Mouse (Mus musculus) liver, embryonic 13.5 days (tissue): ENCODE data around the gene Fam135a. TPM values are rescaled to one million over a fixed set of nuclear protein-coding genes. Genes with fewer than 3 reads are reported as not detected.

Experiments
- ATAC-seq: fragments of 200-750 bp; cut with Nextera tagmentation; 2 replicates; pipeline ENCODE4 v1.8.0; 2017; ENCODE audit warnings: low read depth, mild to moderate bottlenecking, moderate number of reproducible peaks, moderate library complexity
- DNase-seq: peaks from one replicate; pipeline ENCODE4 v3.0.0; 2022
- H3K27ac ChIP-seq: fragments of 300-500 bp; sonication (generic); 2 replicates; pipeline ENCODE4 v1.5.1; 2015; ENCODE audit warnings: moderate library complexity, mild to moderate bottlenecking, inconsistent platforms
- H3K27me3 ChIP-seq: fragments of 300-500 bp; sonication (generic); 2 replicates; pipeline ENCODE4 v1.6.1; 2015; ENCODE audit warnings: mild to moderate bottlenecking, inconsistent platforms
- H3K36me3 ChIP-seq: fragments of 300-500 bp; sonication (generic); 2 replicates; pipeline ENCODE4 v1.6.1; 2015; ENCODE audit warnings: mild to moderate bottlenecking, inconsistent platforms
- H3K4me1 ChIP-seq: fragments of 300-500 bp; sonication (generic); replicated peaks from 2 replicates; pipeline ENCODE4 v1.6.1; 2015; ENCODE audit warnings: inconsistent platforms
- H3K4me2 ChIP-seq: fragments of 300-500 bp; sonication (generic); 2 replicates; pipeline ENCODE4 v1.6.1; 2015; ENCODE audit warnings: inconsistent platforms, mild to moderate bottlenecking, moderate library complexity
- H3K4me3 ChIP-seq: fragments of 300-500 bp; sonication (generic); replicated peaks from 2 replicates; pipeline ENCODE4 v1.5.1; 2015; ENCODE audit warnings: mild to moderate bottlenecking, inconsistent platforms
- H3K9ac ChIP-seq: fragments of 300-500 bp; sonication (generic); 2 replicates; pipeline ENCODE4 v1.6.1; 2015; ENCODE audit warnings: mild to moderate bottlenecking, inconsistent platforms
- H3K9me3 ChIP-seq: fragments of 300-500 bp; sonication (generic); replicated peaks from 2 replicates; pipeline ENCODE4 v1.6.1; 2016; ENCODE audit warnings: inconsistent platforms
- WGBS: fragments of 180-500 bp; shearing (Covaris S2); methylation state at CpG from one replicate; pipeline ENCODE4 v1.1.7; 2015; ENCODE audit not compliant: insufficient replicate concordance; 5-methylcytosine and 5-hydroxymethylcytosine counted together
- polyA plus RNA-seq: library from polyadenylated mRNA; unstranded; fragments of >200 nt; fragmentation: Nextera tagmentation; extraction: Ambion mirVana; gene quantifications from 2 replicates; pipeline ENCODE4 v1.2.1, GENCODE M21; 2015

The Fam135a gene
- polyA plus RNA-seq, 1 experiment from 2014 or later, result 4.2 TPM

DNA sequence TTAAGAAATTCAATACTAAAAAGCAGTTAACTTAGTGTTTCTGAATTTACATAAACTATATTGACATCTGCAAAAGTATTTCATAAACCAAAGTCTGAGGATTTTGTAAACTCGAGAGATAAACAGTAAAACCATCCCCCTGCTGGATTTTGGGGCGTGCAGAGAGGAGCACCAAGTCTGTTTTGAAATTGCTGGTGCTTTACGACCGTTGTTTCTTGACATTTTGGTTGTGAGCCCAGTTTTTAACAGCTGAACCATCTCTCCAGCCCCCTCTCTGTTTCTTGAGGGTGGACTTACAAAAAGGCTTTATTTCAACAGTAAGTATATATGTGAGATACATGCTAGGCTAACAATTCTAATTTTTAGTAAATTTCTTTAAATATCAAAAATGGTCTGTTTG is 33.4 kb downstream of the Fam135a start:
- ATAC-seq, result no peak
- Histone ChIP-seq H3K27ac (no peak overlapping the region), H3K4me1 (no peaks in the 10 kb centered on the region), H3K4me2 (no peak overlapping the region), H3K4me3 (no peak overlapping the region), H3K9ac (no peak overlapping the region), H3K36me3 (no peaks in the 10 kb centered on the region), H3K9me3 (no peaks in the 10 kb centered on the region), H3K27me3 (no peaks in the 10 kb centered on the region)
- 77% methylated on average over 4 of the region's 4 CpGs for WGBS
- DNase-seq, result no peak

DNA sequence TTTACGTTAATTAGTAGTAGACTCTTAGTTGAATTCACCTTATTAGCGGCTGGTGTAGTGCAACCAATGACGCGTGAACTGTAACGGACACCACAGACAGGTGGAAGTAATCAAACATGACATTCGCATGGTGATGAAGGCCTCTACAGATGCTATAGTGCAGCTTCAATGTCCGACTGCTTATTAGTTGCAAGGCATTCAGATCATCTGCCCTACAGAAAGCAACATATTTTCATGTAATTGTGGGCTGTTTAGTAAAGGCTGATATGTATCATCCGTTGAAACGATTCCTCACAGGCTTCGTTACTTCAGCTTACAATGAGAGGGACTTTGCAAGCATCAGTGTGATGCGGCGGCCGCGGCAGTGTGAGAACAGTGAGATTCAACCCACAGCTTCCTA is 44.4 kb downstream of the Fam135a start:
- Histone ChIP-seq H3K27me3 (no peaks in the 10 kb centered on the region), H3K9me3 (no peaks in the 10 kb centered on the region), H3K36me3 (0 out of 2 replicates have a peak, but pooled peaks cover 3% of the 10 kb centered on the region), H3K4me3 (no peak overlapping the region), H3K4me2 (no peak overlapping the region), H3K4me1 (no peaks in the 10 kb centered on the region), H3K9ac (no peak overlapping the region), H3K27ac (no peak overlapping the region)
- WGBS, result 84% methylated on average over 14 of the region's 14 CpGs
- no peak for DNase-seq
- ATAC-seq, result no peak

DNA sequence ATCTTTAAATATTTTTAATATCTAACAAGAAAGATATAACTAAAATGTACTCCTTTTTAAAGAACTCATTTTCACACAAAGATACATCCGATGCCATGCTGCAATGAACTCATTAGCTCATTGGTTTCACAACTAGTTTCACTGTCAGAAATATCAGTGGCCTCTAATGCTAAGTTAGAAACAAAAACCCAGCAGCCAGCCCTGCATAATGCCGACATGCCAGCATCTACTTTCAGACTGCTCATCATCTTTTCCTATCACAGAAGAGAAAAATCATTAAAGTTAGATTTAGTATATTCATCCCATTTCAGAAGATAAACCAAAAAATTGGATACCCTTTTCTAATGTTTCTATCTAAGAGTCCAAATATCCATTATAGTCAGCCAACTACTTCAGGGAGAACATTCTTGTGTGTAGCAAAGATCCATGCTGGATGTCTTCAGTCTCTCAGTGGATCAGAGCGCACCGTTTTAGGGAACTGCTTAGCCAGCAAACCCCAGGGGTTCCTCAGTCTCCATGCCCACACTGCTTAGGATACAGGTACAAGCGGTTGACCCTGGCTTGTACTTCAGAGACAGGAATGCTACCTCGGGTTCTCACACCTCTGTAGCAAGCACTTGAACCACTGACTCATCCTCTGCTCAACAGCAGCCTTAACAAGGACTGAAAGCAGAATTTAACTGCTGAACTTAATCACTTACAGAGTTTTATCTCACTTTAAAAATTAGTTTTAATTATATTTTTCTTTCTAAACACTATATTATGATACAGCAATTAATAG is 53.2 kb downstream of the Fam135a start:
- no peak overlapping the region for H3K4me3 ChIP-seq
- H3K27me3 ChIP-seq, result no peaks in the 10 kb centered on the region
- no peak overlapping the region for H3K4me2 ChIP-seq
- no peak overlapping the region for H3K9ac ChIP-seq
- no peaks in the 10 kb centered on the region for H3K9me3 ChIP-seq
- no peaks in the 10 kb centered on the region for H3K36me3 ChIP-seq
- ATAC-seq, result no peak
- 69% methylated on average over 6 of the region's 6 CpGs for WGBS
- H3K27ac ChIP-seq, result no peak overlapping the region
- DNase-seq, result no peak
- no peaks in the 10 kb centered on the region for H3K4me1 ChIP-seq

DNA sequence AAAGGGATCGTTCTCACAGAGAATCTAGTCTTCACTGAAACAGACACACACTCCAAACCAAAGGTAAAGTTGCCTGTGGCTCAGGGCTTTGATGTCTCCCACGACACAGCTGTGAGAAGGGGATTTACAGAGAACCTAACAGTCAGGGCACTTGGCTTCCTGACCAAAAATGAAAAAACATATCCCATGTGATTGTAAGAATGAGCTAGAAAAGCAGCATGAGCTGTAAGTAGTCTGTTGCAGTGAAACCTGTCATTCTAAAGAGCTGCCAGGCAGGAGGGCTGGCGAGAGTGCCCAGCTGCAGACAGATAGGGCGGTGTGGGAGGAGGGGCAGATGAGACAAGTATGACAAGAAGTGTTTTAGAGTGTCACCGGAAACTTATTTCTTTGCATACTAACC is 54.5 kb downstream of the Fam135a start:
- Histone ChIP-seq H3K27ac (no peak overlapping the region), H3K4me3 (no peak overlapping the region), H3K9ac (no peak overlapping the region), H3K4me2 (no peak overlapping the region), H3K4me1 (no peaks in the 10 kb centered on the region), H3K9me3 (no peaks in the 10 kb centered on the region), H3K36me3 (no peaks in the 10 kb centered on the region), H3K27me3 (no peaks in the 10 kb centered on the region)
- WGBS, result 64% methylated on average over 5 of the region's 5 CpGs
- no peak for DNase-seq
- ATAC-seq, result no peak

DNA sequence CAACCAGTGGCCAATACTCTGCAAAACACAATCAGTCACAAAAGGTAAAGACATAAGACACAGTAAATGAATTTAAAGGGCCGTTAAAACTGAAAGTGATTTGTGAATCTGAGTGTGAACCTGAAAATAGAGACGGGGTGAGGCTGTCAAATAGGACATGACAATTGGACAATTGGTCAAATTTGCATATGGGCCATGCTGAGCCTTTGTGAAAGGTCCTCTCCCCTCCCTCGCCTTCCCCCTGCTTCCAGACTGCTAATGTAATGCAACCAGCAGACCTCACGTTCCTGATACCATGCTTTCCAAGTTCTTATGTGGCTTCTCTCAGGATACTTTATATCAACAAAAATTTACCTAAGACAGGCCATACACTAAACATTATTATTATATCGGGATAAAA is 57.1 kb downstream of the Fam135a start:
- Histone ChIP-seq H3K27me3 (no peaks in the 10 kb centered on the region), H3K4me2 (no peak overlapping the region), H3K4me3 (no peak overlapping the region), H3K36me3 (no peaks in the 10 kb centered on the region), H3K9me3 (no peaks in the 10 kb centered on the region), H3K27ac (no peak overlapping the region), H3K9ac (no peak overlapping the region), H3K4me1 (no peaks in the 10 kb centered on the region)
- ATAC-seq (no peak), DNase-seq (no peak)
- WGBS, result 59% methylated on average over 5 of the region's 5 CpGs

- WGBS, result 51% methylated on average over 2 of the region's 2 CpGs
- Histone ChIP-seq H3K27me3 (no peaks in the 10 kb centered on the region), H3K4me2 (no peak overlapping the region), H3K4me1 (no peaks in the 10 kb centered on the region), H3K9me3 (no peaks in the 10 kb centered on the region), H3K27ac (no peak overlapping the region), H3K9ac (no peak overlapping the region), H3K36me3 (no peaks in the 10 kb centered on the region), H3K4me3 (no peak overlapping the region)
- ATAC-seq, result no peak
- no peak for DNase-seq
These were observed 66.2 kb downstream of the Fam135a start for GRCm38 (mm10) chr1:24033759-24034423.

DNA sequence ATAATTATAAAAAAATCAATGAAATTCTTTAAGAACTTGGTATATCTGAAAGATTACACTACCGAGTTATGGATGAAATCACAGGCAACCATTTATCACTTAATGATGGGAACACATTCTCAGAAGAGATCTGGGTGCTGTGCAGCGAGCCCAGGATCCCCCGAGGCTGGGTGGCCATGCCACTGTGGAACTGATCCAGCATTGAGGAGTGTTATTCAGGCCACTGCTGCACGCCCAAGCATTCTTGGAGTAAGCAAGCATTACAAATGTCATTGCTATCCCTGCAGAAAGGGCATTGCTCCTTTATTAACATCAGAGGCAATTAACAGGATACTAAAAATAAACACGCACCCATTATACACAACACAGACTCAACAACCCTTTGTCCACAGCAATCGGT is 89.3 kb downstream of the Fam135a start:
- no peak overlapping the region for H3K27ac ChIP-seq
- no peaks in the 10 kb centered on the region for H3K9me3 ChIP-seq
- H3K27me3 ChIP-seq, result no peaks in the 10 kb centered on the region
- ATAC-seq (no peak), DNase-seq (no peak)
- WGBS, result 68% methylated on average over 6 of the region's 6 CpGs
- no peak overlapping the region for H3K9ac ChIP-seq
- H3K4me2 ChIP-seq, result no peak overlapping the region
- no peaks in the 10 kb centered on the region for H3K36me3 ChIP-seq
- no peaks in the 10 kb centered on the region for H3K4me1 ChIP-seq
- H3K4me3 ChIP-seq, result no peak overlapping the region

DNA sequence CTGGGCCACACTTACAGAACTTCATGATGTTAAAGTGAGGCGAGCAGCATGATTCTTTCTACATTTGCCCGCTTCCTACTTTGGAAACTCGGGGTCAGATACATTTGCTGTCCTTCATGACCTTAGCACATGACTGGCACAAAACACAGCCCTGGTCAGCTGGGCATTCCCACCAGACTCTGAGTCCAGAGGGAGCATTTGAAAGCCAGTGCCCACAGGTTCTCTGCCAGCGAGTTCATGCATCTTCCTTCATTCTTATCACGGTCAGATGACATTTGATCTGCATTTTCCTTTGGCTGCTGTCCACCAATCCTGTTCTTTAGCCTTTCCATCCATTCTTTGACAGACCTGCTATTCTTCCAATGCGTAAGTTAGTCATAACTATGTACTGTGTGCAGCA is 90.1 kb downstream of the Fam135a start:
- WGBS, result 63% methylated on average over 6 of the region's 6 CpGs

DNA sequence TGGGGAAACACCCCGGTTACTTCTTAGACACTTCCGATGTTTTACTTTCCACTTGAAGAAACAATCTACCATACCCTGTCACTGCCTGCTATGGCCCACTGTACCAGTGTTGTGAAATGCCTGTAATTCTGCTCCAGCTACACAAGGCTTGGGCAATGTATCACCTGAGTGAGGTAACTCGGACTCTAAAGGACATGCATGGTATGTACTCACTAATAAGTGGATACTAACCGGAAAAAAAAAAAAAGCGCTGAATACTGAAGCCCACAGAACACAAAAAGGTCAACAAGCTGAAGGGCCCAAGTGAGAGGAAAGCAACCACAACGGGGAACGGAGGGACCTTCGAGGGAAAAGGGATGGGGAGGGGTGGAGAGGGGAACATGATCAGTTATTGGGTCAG is 92.5 kb downstream of the Fam135a start:
- DNase-seq, result no peak
- no peak overlapping the region for H3K9ac ChIP-seq
- 73% methylated on average over 8 of the region's 8 CpGs for WGBS
- no peak overlapping the region for H3K4me3 ChIP-seq
- peaks cover 8% of the 10 kb centered on the region for H3K4me1 ChIP-seq
- no peak overlapping the region for H3K27ac ChIP-seq
- ATAC-seq, result no peak
- no peaks in the 10 kb centered on the region for H3K27me3 ChIP-seq
- no peaks in the 10 kb centered on the region for H3K9me3 ChIP-seq
- no peak overlapping the region for H3K4me2 ChIP-seq
- H3K36me3 ChIP-seq, result peaks cover 2% of the 10 kb centered on the region

More for the DNA sequence above, 90.1 kb downstream of the Fam135a start:
- Histone ChIP-seq H3K27ac (no peak overlapping the region), H3K4me1 (no peaks in the 10 kb centered on the region), H3K36me3 (no peaks in the 10 kb centered on the region), H3K9ac (no peak overlapping the region), H3K9me3 (no peaks in the 10 kb centered on the region), H3K4me3 (no peak overlapping the region), H3K27me3 (no peaks in the 10 kb centered on the region), H3K4me2 (no peak overlapping the region)
- ATAC-seq (no peak), DNase-seq (no peak)

- Histone ChIP-seq H3K27ac (peak within 1 kb of the TSS; percentile 65), H3K4me2 (peak within 1 kb of the TSS; percentile 71), H3K9ac (peak within 1 kb of the TSS; percentile 81), H3K9me3 (no peaks in the 10 kb centered on the region), H3K27me3 (no peaks in the 10 kb centered on the region), H3K4me1 (peaks cover 8% of the 10 kb centered on the region), H3K4me3 (peak within 1 kb of the TSS; percentile 73), H3K36me3 (peaks cover 16% of the 10 kb centered on the region)
- DNase-seq, result peak; percentile 86
- peak; percentile 99 for ATAC-seq
- under 1% methylated on average over 47 of the region's 47 CpGs for WGBS
These were observed 94.9 kb downstream of the Fam135a start, which contains the start of gene Sdhaf4 for GRCm38 (mm10) chr1:24005070-24005804. Gene Sdhaf4, minus strand, starts transcription at chr1:24005656.

DNA sequence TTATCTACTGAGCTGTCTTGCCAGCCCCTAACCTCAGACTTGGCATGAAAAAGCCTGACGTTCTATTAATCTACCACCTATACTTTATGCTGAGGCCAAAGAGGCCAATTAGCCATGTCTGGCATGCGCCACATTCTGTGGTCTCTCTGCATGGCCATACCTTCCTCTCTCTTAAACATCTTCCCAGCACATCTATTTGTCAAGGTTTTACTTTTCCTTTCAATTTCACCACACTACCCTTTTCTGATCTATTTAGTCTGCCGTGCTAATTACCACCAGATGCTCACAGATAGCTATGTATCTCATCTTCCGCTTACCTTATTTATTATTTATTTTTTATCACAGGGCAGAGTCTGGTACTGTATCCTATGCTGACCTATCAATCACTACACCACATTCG is 100.8 kb downstream of the Fam135a start:
- Histone ChIP-seq H3K36me3 (peaks cover 45% of the 10 kb centered on the region), H3K9me3 (no peaks in the 10 kb centered on the region), H3K27ac (no peak overlapping the region), H3K9ac (no peak overlapping the region), H3K4me3 (no peak overlapping the region), H3K4me2 (no peak overlapping the region), H3K4me1 (peaks cover 25% of the 10 kb centered on the region), H3K27me3 (no peaks in the 10 kb centered on the region)
- ATAC-seq (no peak), DNase-seq (no peak)
- WGBS, result 69% methylated on average over 5 of the region's 5 CpGs
